ENCODE assay signal across 11 mouse cellular contexts in genomic region chr11:36072038-36072437, GRCm38 (mm10).
"Had no signal": no experiment of that assay in that cellular context is flagged by ENCODE, and none has a peak within 500 bp of the region (broad histone marks: within the 10 kb centered on the region; RNA-seq: fewer than 3 reads in every experiment).

No protein-coding gene starts in this region.

- H3K27me3 ChIP-seq: limb, embryonic 15.5 days; liver, embryonic 12.5 days; lung, embryonic 15.5 days had no signal

- H3K4me1 ChIP-seq: liver, embryonic 12.5 days had no signal

- DNase-seq: kidney, postnatal 36 days; layer of hippocampus, adult 9-11 months; layer of hippocampus, postnatal 36 days; midbrain, embryonic 14.5 days; right cerebral cortex, adult 18-20 months; right cerebral cortex, postnatal 25 days; thymus, postnatal 36 days had no signal

- H3K4me2 ChIP-seq: limb, embryonic 15.5 days; liver, embryonic 12.5 days; lung, embryonic 15.5 days had no signal

- H3K9ac ChIP-seq: limb, embryonic 15.5 days; liver, embryonic 12.5 days; lung, embryonic 15.5 days had no signal

- H3K36me3 ChIP-seq: limb, embryonic 15.5 days; liver, embryonic 12.5 days; lung, embryonic 15.5 days had no signal

- H3K9me3 ChIP-seq: limb, embryonic 15.5 days; liver, embryonic 12.5 days; lung, embryonic 15.5 days had no signal

- ATAC-seq: liver, embryonic 12.5 days had no signal

- H3K4me3 ChIP-seq: limb, embryonic 15.5 days; liver, embryonic 12.5 days; lung, embryonic 15.5 days had no signal

- H3K27ac ChIP-seq: kidney, postnatal 0 days; limb, embryonic 15.5 days; liver, embryonic 12.5 days; lung, embryonic 15.5 days had no signal
